Mouse (Mus musculus): ENCODE results near the gene H2afy. TPM values are rescaled to one million over a fixed set of nuclear protein-coding genes. Genes with fewer than 3 reads are reported as not detected.

The H2afy gene
- total RNA-seq, 1 experiment from 2014 or later = 235 TPM

DNA sequence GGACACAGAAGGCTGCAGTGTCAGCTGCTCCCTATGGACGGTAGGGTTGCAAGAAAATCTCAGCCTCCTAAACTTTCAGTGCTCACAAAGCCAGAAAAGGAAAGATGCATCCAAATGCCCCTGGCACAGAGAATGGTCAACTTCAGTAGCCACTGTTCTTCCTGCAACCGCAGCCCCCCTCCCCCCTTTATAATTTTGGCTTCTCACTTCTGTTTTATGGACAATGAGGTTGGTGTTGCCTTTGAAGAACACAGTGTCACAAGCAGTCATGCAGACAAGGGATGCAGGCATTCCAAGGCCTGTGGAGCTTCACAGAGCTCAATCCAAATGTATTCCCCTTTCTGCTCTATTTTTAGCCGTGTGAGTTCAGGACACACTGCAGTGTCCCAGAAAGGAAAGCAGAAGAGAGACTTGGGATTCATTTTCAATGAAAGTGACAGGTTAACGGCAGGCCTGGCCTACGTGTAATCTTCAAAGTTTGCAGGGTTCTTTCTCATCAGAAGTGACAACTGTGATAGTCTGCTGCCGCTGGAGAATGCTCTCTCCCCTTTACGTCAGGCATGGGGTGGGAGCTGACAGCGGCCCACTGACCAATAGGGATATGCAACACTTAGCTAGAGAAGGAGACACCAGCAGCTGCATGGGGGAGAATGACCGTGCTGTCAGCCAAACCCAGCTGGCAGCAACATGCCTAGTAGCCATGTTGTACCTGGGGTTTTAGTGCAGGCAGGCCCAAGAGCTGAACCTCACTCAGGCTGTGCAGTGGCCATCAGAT is 18.0 kb downstream of the H2afy start:
- ATAC-seq (ENCODE audit: extremely low read depth, insufficient number of reproducible peaks, low FRiP score, poor library complexity, severe bottlenecking) = no peak

- no peak for ATAC-seq (ENCODE audit: extremely low read depth, insufficient number of reproducible peaks, low FRiP score, poor library complexity, severe bottlenecking)
Measured at GRCm38 (mm10) chr13:56115906-56116305, 20.3 kb downstream of the H2afy start.

DNA sequence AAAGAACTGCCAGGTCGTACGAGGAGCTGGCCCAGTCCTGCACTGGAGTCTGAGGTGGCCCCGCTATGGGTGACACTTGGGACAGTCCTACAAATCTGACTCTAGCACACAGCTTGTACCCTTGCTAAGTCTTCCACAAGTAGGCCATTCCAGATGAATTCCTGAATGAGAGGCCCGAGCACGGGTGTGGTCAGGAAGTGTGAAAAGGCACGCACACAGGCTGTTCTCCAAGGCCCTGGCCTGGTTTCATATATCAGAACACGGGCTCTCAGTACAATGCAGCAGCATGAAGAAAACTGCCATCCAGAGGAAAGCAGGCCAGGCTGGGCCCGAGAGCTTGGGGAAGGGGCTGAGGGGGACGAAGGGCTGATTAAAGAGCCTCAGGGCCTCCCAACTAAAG is 20.8 kb downstream of the H2afy start:
- ATAC-seq (ENCODE audit: extremely low read depth, insufficient number of reproducible peaks, low FRiP score, poor library complexity, severe bottlenecking) = no peak

DNA sequence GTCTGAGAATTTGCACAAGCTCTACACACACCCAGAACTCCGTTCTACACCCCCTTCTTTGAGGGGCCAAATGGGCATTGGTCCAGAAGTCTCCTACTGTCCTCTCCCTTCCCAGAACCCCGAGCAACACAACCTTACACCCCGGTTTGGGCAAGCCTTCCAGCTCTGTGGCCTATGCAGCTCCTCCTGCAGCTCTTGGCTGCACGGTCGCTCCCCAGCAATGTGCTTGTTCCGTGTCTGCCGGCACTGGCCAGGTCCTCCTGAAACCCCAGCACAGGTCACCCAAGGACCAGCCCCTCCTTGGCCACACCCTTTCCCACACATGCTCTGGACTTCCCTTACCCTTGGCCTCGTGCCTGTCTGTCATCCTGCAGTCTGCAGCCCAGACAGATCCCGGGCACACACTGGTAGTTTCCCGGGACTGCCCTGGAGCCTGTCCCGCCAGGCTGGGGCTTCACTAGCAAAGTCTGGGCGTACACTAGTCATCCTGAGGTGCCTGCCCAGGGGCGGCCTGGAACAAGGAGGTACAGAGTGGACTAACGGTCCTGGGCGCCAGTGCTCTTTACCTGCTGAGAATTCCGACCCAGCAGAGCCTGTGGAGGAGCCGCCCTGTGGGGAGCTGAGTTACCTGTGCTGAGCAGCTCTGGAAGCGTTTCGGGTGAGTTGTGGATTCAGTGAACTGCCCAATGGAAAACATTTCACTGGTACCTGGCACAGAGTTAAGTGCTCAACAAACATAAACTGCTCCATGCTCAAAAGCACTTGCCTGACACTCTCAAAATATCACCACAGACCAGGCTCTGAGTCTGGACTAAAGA is 22.5 kb downstream of the H2afy start:
- ATAC-seq (ENCODE audit: extremely low read depth, insufficient number of reproducible peaks, low FRiP score, poor library complexity, severe bottlenecking) = no peak

GRCm38 (mm10) chr13:56112980-56113379 is 23.2 kb downstream of the H2afy start:
- ATAC-seq (ENCODE audit: extremely low read depth, insufficient number of reproducible peaks, low FRiP score, poor library complexity, severe bottlenecking) = no peak

DNA sequence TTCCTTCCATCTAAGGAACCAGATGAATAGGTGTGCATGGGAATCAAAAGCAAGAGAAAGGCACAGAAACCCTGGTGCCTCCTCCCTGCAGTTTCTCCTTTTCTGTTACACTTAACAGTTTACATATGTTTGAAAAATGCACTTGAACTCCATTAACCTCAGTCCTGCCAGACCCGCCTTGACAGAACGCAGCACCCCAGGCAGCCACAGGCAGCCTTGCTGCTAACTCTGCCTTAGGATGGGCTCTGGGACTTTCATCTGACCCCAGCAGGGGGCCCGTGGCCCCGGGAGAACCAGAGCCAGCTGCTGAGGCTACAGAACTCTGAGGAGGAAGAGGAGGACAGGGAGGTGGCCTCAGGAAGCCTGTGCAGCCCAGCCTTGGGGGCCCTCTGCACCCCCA is 23.7 kb downstream of the H2afy start:
- no peak for ATAC-seq (ENCODE audit: extremely low read depth, insufficient number of reproducible peaks, low FRiP score, poor library complexity, severe bottlenecking)

DNA sequence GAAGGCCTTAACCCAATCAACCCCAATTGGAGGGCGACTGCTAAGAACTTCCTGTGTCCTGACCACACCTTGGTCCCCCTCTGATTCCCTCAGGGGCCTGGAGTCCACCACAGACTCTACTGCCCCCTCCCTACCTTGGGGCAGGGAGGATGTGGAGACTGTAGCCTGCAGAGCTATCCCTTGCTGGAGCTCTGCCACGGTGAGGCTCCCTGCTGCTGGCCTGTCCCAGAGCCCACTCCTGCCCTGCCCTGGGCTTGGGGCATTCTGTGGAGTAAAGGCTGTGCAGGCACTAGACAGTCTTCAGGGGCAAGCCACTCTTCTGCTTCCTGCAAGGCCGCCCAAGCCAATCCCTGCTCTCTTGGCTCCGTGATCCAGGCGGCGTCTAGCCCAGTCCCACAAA is 24.6 kb downstream of the H2afy start:
- no peak for ATAC-seq (ENCODE audit: extremely low read depth, insufficient number of reproducible peaks, low FRiP score, poor library complexity, severe bottlenecking)

- no peak for ATAC-seq (ENCODE audit: extremely low read depth, insufficient number of reproducible peaks, low FRiP score, poor library complexity, severe bottlenecking)
Measured at GRCm38 (mm10) chr13:56110694-56111531, 25.2 kb downstream of the H2afy start.

DNA sequence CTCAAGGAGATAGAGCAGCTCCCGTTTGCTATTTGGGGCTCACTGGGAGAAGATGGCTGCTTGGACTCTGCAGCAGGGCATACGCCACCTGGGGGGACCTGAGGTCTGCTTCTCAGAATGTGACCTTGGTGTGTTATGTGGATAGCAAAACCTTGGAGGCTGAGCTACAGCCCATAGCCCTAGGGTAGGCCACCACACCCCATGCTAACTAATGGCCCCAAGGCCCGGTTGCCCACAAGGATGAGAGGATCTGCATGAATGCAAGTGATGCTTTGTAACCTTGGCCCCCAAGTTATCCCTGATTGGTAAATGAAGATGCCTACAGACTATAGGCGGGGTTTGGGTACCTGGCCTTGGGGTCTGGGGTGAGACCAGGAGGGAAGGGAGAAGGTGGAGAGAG is 26.5 kb downstream of the H2afy start:
- ATAC-seq (ENCODE audit: extremely low read depth, insufficient number of reproducible peaks, low FRiP score, poor library complexity, severe bottlenecking) = no peak

- ATAC-seq (ENCODE audit: extremely low read depth, insufficient number of reproducible peaks, low FRiP score, poor library complexity, severe bottlenecking) = no peak
Measured at GRCm38 (mm10) chr13:56108849-56109519, 27.2 kb downstream of the H2afy start.

DNA sequence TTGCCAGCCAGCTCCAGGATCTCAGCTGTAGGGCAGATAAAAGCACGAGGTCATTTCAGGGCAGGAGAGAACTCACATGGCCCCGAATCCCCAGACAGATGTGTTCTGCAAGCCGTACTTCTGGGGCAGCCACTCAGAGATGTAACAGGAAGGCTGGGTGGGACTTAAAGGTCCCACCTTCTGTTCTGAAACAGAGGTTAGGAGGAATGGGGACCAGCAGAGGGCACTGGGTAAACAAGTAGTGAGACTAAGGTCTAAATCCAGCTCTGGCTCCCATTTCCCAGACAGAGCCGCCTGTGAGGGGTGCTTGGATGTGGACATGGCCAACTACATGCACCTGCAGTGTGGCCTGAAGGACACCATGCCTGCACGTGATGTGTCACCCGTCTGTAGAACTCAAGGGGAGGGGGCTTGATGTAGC is 31.2 kb downstream of the H2afy start:
- no peak for ATAC-seq (ENCODE audit: extremely low read depth, insufficient number of reproducible peaks, low FRiP score, poor library complexity, severe bottlenecking)

DNA sequence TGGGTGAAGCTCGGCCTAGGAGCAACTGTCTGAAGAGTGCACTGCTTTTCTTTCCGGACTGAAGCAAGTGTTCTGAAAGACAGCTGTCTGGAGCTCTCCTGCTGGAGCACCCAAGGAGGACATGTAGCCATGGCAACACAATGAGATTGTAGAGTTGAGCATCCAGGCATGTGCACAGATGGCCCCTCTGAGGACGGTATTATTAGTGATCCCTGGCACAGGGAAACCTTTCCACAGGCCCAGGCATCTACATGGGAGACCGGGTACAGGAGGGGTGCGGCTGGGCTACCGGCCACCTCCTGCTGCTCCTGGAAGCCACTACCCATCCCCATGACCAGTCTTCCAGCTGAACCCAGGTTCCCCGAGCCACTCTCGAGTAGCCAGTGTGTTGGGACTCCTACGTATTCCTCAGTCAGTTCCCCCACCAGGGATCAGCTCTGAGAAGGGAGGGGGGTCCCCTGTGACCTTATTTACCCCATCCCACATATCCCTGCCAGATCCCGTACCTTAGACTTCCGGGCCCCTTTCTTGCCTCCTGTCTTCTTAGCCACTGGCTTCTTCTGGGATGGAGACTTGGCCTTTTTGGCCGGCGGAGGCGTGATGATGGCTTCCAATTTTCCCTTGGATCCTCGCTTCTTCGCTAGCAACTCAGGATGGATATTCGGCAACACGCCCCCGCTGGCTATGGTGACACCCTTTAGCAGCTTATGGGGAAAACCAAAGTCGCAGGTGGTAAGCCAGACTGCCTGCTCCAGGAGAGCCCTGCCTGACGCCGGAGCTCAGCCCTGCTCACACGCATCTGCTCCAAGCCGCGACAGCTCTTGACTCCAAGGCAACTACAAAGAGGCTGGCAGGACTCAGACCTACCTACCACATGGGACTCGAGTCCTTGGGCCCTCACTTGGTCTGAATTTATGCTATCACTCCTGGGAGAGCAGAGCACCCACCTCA is 32.1 kb downstream of the H2afy start:
- no peak for ATAC-seq (ENCODE audit: extremely low read depth, insufficient number of reproducible peaks, low FRiP score, poor library complexity, severe bottlenecking)

- ATAC-seq (ENCODE audit: extremely low read depth, insufficient number of reproducible peaks, low FRiP score, poor library complexity, severe bottlenecking) = no peak
Measured at GRCm38 (mm10) chr13:56102160-56102559, 34.0 kb downstream of the H2afy start.

GRCm38 (mm10) chr13:56095601-56096195 is 40.5 kb downstream of the H2afy start:
- ATAC-seq (ENCODE audit: extremely low read depth, insufficient number of reproducible peaks, low FRiP score, poor library complexity, severe bottlenecking) = no peak

DNA sequence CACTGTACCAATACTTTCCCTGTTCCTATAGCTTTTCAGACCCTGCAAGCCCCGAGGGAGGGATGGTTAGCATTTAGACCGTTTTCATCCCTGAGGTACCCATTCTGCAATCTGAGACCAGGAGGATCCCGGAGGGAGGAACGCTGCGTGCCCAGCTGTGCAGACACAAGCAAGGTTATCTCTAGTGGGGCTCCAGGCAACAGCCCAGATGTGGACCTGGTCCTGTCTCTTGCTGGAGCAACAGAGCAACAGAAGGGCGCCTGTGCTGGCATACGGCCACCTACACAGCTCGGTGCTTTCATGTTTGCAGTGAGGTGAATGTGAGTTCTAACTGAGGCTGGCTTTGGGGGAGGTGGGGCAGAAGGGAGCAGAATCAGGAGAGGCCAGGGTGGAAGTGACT is 41.6 kb downstream of the H2afy start:
- no peak for ATAC-seq (ENCODE audit: extremely low read depth, insufficient number of reproducible peaks, low FRiP score, poor library complexity, severe bottlenecking)

- ATAC-seq (ENCODE audit: extremely low read depth, insufficient number of reproducible peaks, low FRiP score, poor library complexity, severe bottlenecking) = no peak
Measured at GRCm38 (mm10) chr13:56093680-56094079, 42.5 kb downstream of the H2afy start.

GRCm38 (mm10) chr13:56092606-56093005 is 43.6 kb downstream of the H2afy start:
- ATAC-seq (ENCODE audit: extremely low read depth, insufficient number of reproducible peaks, low FRiP score, poor library complexity, severe bottlenecking) = no peak

GRCm38 (mm10) chr13:56090597-56090996 is 45.6 kb downstream of the H2afy start:
- no peak for ATAC-seq (ENCODE audit: extremely low read depth, insufficient number of reproducible peaks, low FRiP score, poor library complexity, severe bottlenecking)
